Mouse (Mus musculus) cerebral cortex, adult 2 months (tissue): Measurements from ENCODE around the gene Pid1.

Experiments used
- WGBS: fragments of 180-500 bp; shearing (Covaris S2); methylation state at CpG from one replicate; pipeline ENCODE4 v1.1.7; 2018; 5-methylcytosine and 5-hydroxymethylcytosine counted together

Pid1 gene

GRCm38 (mm10) chr1:84359611-84360500, 4.1 kb downstream of the Pid1 start:
- 79% methylated on average over 6 of the region's 6 CpGs for WGBS

- 74% methylated on average over 5 of the region's 5 CpGs for WGBS
These were observed 6.8 kb downstream of the Pid1 start for GRCm38 (mm10) chr1:84357216-84357615.

GRCm38 (mm10) chr1:84350262-84350661, 13.7 kb downstream of the Pid1 start:
- WGBS = 88% methylated on average over 2 of the region's 2 CpGs

GRCm38 (mm10) chr1:84347796-84348476, 16.0 kb downstream of the Pid1 start:
- 76% methylated on average over 3 of the region's 3 CpGs for WGBS

DNA sequence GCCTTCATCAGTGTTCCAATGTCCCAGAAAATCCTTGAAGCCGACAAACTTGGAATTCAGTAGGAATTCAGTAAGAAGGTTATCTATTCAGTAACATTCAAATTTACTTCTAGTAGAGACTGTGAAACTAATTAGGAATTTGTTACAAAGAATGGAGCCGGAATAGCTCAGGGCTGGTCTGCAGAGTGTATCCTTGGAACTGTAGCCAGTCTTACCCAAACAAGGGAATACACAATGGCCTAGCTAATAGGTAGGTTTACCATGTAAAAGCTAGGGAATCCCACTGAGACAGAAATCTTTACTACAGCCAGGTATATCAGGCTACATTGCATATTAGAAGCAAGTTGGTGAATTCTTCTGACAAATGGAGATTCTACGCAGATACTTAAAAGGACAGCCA, 31.2 kb downstream of the Pid1 start:
- WGBS = 73% methylated on average over 3 of the region's 3 CpGs

DNA sequence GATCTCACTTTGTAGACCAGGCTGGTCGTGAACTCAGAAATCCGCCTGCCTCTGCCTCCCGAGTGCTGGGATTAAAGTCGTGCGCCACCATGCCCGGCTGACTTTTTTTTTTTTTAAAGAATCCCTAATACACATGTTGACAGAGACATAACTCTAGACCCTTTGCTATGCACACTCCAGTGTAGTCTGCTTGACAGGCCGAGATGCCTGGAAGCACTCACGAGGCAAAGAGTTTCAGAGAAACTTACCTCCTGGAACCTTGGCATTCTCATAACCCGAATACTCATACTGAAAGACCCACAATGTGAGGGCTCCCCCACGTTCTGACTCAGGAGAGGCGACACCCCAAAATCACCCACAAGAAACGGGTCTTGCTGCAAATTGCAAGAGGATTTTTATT, 32.1 kb downstream of the Pid1 start:
- 96% methylated on average over 12 of the region's 12 CpGs for WGBS

- 34% methylated on average over 3 of the region's 3 CpGs for WGBS
These were observed 38.7 kb downstream of the Pid1 start for GRCm38 (mm10) chr1:84325309-84325708.

DNA sequence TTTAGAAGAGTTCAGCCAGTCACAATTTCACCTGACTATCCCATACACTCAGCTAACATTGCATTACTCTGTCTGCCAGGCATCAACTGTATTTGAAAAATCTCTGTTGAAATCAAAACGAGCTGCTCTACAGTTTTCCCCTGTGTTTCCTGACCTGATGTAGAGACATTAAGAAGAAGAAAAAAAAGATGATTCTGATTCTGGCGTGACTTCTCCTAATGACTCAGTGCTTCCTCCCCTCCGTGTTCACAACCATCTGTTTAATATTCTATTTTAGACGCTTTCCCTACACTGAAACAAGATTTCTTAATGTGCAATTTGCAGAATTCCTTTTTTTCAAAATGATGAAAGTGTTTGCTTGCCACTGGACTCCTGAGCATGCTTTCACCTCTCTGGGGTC, 42.7 kb downstream of the Pid1 start:
- WGBS = 35% methylated on average over 4 of the region's 4 CpGs

- WGBS = 90% methylated on average over 1 of the region's 1 CpGs
These were observed 45.4 kb downstream of the Pid1 start for GRCm38 (mm10) chr1:84318569-84318968.

GRCm38 (mm10) chr1:84317827-84318226, 46.2 kb downstream of the Pid1 start:
- 75% methylated on average over 1 of the region's 1 CpGs for WGBS

DNA sequence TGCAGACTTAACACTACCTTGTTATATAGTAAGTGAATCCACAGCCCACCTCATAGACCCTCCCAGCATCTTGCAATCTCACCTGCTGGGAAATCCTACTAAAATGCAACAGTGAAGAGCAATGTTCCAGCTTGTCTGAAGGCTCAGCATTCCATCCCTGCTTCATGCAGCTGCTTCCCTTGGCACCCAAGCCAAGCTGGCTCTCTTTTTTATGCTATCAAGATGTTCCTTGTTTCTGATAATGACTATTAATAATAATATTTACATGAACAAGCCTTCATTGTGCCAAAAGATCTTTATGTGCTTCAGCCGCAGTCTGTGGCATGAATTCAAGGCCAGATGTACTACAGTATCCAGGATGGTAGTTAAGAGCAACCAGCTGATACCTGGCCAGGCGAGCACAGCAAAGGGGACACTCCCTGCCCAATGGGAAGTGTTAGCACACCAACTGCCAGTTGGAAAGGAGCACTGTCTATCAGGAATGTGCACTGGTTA, 54.0 kb downstream of the Pid1 start:
- 70% methylated on average over 2 of the region's 2 CpGs for WGBS

- 75% methylated on average over 16 of the region's 16 CpGs for WGBS
These were observed 58.1 kb downstream of the Pid1 start for GRCm38 (mm10) chr1:84305713-84306421.

- WGBS = 64% methylated on average over 3 of the region's 3 CpGs
These were observed 61.2 kb downstream of the Pid1 start for GRCm38 (mm10) chr1:84302788-84303187.

GRCm38 (mm10) chr1:84299719-84300118, 64.3 kb downstream of the Pid1 start:
- 72% methylated on average over 1 of the region's 1 CpGs for WGBS

GRCm38 (mm10) chr1:84286682-84287111, 77.3 kb downstream of the Pid1 start:
- WGBS = 9% methylated on average over 6 of the region's 6 CpGs

DNA sequence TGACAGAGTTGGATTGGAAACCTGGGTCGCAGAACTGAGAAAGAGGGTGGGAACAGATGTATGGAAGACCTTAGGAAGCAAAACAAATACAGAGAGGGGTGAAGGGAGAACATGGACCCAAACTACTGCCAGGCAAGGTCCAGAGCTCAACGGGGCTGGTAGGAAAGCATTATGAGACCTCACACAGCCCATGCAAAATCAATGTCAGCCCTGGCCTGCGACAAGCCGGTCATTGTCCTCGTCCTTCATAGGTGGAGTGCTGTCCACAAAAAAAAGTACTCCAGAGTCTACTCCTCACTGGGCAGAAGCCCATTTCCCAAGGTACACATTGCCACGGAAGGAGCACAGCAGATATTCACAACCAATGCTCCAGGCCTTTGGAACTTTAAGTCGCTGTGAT, 78.4 kb downstream of the Pid1 start:
- WGBS = 92% methylated on average over 7 of the region's 7 CpGs

DNA sequence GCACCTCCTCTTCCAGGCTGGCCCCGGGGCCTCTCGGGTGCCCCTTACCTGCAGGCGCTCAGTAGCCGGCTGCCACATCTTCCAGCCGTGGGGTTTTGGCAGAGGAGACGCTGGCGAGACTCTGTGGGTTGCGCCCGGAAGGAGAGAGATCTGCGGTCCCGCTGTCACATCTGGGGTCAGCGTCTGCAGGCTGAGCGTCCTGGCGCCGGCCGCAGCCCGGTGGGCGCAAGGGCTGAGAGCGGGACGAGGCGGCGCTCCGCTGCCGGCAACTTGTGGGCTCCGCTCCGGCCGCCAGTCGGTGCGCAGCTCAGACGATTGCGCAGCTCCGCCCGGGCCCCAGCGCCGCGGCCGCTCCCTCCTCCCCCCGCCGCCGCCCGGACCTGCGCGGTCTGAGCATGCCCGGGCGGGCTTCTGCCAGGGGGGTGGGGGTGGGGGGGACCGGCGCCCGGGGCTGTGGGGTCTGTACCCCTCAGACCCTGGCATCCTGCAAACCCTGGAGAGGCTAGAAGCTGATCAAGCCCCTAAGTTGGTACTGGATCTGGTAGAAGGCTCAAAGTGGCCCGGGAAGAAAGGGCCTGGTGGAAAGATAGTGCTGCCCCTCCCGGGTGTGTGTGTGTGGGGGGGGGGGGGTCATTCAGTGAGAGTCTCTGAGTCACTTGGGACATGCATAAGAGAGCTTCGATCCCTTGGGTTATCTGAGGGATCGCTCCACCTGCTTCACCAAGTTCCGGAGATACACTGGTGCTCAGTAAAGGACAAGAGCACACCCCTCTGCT, 79.5 kb downstream of the Pid1 start:
- 5% methylated on average over 42 of the region's 53 CpGs for WGBS

DNA sequence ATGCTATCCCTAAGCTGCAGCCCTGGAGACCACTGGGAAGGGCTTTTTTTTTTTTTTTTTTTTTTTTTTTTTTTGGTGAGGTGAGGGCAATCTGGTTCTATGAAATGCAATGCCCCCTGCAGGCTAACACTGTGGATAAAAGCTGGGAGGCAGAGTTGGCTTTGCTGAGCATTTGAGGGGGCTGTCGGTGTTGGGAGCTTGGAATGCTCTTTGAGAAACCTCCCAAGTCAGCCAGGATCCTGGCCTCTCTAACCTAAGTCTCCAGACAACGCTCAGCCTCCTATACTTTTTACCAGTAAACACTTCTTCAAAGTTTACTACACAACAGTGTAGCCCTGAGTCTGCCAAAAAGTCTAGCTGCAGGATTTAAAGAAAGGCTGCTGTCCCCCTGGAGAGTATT, 80.9 kb downstream of the Pid1 start:
- WGBS = 8% methylated on average over 2 of the region's 2 CpGs

- 95% methylated on average over 3 of the region's 3 CpGs for WGBS
These were observed 83.8 kb downstream of the Pid1 start for GRCm38 (mm10) chr1:84280171-84280570.

DNA sequence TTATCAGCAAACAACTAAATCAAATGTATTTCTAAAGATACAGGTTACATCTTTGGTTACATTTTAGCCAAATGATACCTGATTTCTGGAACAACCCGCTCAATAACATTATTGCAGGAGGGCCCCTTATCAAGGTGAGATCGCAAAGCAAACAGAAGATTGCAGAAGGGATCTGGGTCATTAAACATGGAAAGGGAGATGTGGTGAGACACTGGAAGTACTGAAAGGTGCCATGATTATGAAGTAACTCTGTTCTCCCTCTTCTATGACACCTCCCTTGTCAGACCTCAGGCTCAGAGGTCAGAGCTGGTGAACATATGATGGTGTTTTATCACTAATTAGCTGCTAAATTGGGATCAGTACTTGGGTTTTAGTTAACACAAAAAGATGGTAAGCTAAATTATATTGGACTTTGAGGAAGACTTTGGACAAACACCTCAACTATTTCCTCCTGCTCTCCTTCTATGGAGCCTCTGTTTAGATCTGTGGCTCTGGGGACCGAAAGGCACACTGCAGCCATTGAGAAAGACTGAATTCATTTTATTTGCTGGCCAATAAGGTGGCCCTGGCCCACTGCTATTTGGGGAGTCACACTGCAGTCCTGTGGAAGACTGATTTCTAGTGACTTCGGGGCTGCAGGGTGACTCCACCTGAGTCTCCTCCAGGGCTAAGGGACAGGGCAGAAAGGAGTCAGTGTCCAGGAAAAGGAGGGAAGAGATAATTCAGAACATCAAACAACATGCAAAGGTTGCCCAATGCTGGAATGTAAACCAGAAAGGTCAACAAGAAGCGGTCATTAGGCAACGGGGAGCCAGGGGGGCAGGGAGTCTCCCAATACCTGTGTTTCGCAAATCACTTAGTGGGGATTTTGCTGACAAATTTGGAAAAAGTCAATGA, 85.4 kb downstream of the Pid1 start:
- 86% methylated on average over 7 of the region's 7 CpGs for WGBS
